Mouse (Mus musculus) limb, embryonic 11.5 days (tissue): ENCODE measurements around the gene Rab28. TPM values are rescaled to one million over a fixed set of nuclear protein-coding genes. Genes with fewer than 3 reads are reported as not detected.

Source experiments
- ATAC-seq: fragments of 200-750 bp; cut with Nextera tagmentation; 2 replicates; pipeline ENCODE4 v1.8.0; 2017; ENCODE audit warnings: low read depth; ENCODE audit not compliant: insufficient number of reproducible peaks, low FRiP score, low TSS enrichment
- DNase-seq: peaks from one replicate; pipeline ENCODE4 v3.0.0-alpha.2; 2015; ENCODE audit warnings: low spot score
- H3K27ac ChIP-seq: fragments of 300-500 bp; sonication (generic); replicated peaks from 2 replicates; pipeline ENCODE4 v1.5.1; 2014; ENCODE audit warnings: low read depth, mild to moderate bottlenecking, low read length
- H3K27me3 ChIP-seq: fragments of 300-500 bp; sonication (generic); 2 replicates; pipeline ENCODE4 v1.6.1; 2014; ENCODE audit warnings: mild to moderate bottlenecking, low read length, mixed read lengths; ENCODE audit not compliant: control insufficient read depth, insufficient read depth
- H3K36me3 ChIP-seq: fragments of 300-500 bp; sonication (generic); 2 replicates; pipeline ENCODE4 v1.6.1; 2014; ENCODE audit warnings: mild to moderate bottlenecking, low read length, moderate library complexity, mixed read lengths; ENCODE audit not compliant: control insufficient read depth, insufficient read depth
- H3K4me1 ChIP-seq: fragments of 300-500 bp; sonication (generic); 2 replicates; pipeline ENCODE4 v1.6.1; 2014; ENCODE audit warnings: low read length, mixed read lengths; ENCODE audit not compliant: control insufficient read depth, insufficient read depth
- H3K4me2 ChIP-seq: fragments of 300-500 bp; sonication (generic); 2 replicates; pipeline ENCODE4 v1.6.1; 2014; ENCODE audit warnings: low read depth, mild to moderate bottlenecking, moderate library complexity; ENCODE audit not compliant: severe bottlenecking
- H3K4me3 ChIP-seq: fragments of 300-500 bp; sonication (generic); 2 replicates; pipeline ENCODE4 v1.5.1; 2014; ENCODE audit warnings: low read depth, low read length
- H3K9ac ChIP-seq: fragments of 300-500 bp; sonication (generic); 2 replicates; pipeline ENCODE4 v1.6.1; 2014; ENCODE audit warnings: mild to moderate bottlenecking, low read length
- H3K9me3 ChIP-seq: fragments of 300-500 bp; sonication (generic); 2 replicates; pipeline ENCODE4 v1.6.1; 2016; ENCODE audit warnings: low read length; ENCODE audit not compliant: control insufficient read depth
- WGBS: fragments of 180-500 bp; shearing (Covaris S2); extraction: QIAGEN DNeasy Blood & Tissue Kit; methylation state at CpG from one replicate; pipeline ENCODE4 v1.1.7; 2014; 5-methylcytosine and 5-hydroxymethylcytosine counted together
- polyA plus RNA-seq: library from polyadenylated mRNA; unstranded; fragments of >200 nt; fragmentation: Nextera tagmentation; extraction: Ambion mirVana; gene quantifications from 2 replicates; pipeline ENCODE4 v1.2.1, GENCODE M21; 2014

Gene Rab28
- 72.9 and 80.1 TPM in 2 replicates for polyA plus RNA-seq

DNA sequence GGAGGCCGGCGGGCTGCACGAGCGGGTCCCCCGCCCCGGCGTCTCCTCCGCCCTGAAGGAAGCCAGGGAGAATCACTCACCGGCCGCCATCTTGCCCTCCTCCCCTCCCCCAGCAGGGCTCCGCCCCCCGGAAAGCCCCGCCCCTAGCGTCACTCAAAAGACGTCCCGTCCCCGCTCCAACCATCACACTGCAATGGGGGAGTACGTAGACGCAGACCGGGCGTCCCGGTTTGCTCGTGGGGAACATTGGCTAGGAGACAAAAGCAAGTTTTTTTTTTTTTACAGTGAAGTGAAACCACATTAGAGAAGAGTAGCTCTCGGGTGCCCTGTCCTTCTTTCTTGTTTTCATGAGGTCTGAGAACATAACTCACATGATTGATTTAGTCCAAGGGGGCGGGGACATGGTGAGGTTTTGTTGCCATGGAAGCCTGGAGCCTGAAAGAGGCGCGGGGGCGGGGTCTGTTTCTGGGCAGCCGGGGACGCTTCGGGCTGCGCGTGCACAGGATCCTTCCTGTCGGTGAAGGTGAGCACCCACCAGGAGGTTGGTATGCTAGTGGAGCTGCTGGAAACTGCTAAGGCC, at the start of gene Rab28:
Gene Rab28 (minus strand): TSS at position 107 of the 580 bp plus-strand sequence.
- H3K9ac ChIP-seq: peak within 1 kb of the TSS; percentile 84
- peak within 1 kb of the TSS; percentile 36; the same call in 1 of the 2 replicates for H3K27ac ChIP-seq
- no peaks in the 10 kb centered on the region for H3K27me3 ChIP-seq
- H3K9me3 ChIP-seq: no peaks in the 10 kb centered on the region
- under 1% methylated on average over 34 of the region's 34 CpGs for WGBS
- peak within 1 kb of the TSS; percentile 70 for H3K4me3 ChIP-seq
- peak; percentile 95 for DNase-seq
- no peaks in the 10 kb centered on the region for H3K36me3 ChIP-seq
- H3K4me2 ChIP-seq: peak within 1 kb of the TSS; percentile 66
- no peaks in the 10 kb centered on the region for H3K4me1 ChIP-seq
- ATAC-seq: peak; percentile 96

DNA sequence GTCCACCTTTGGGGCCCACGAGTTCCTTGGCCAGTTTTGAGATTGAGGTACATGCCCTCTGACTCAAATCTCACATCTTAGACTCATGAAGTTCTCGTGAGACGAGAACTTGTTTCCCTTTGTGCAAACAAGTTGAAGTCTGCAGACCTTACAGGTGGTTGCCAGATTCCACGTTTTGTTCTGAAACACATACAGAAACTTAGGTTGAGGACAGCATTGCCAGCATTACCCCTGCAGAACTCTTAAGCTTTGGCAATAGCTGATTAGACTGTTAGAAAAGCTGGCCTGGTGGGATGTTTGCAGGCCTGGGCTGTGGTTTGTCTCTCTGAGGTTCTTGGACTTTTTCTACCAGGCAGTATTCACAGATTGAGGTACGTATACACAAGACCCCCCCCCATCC, 49.4 kb upstream of the Rab28 start:
- Histone ChIP-seq H3K27ac (no peak overlapping the region), H3K4me3 (no peak overlapping the region), H3K4me1 (no peaks in the 10 kb centered on the region), H3K36me3 (no peaks in the 10 kb centered on the region), H3K9ac (no peak overlapping the region), H3K4me2 (no peak overlapping the region), H3K9me3 (no peaks in the 10 kb centered on the region), H3K27me3 (peaks cover 91% of the 10 kb centered on the region)
- DNase-seq (no peak), ATAC-seq (no peak)
- 4% methylated on average over 5 of the region's 5 CpGs for WGBS

DNA sequence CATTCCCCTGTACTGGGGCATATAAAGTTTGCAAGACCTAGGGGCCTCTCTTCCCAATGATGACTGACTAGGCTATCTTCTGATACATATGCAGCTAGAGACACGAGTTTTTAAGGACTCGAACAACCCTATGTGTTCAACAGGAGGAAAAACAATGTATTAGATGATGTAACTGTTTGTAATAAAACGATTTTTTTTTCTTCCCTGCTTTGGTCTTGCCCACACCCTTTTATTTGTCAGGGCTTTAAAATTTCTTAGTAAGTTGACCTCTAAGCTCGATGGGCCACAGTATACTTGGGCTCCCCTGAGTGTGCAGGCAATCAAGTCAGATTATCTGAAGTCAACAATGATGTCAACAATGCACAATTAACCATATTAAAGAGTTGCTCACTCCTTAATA, 48.4 kb upstream of the Rab28 start:
- DNase-seq (no peak), ATAC-seq (no peak)
- Histone ChIP-seq H3K9ac (no peak overlapping the region), H3K4me2 (no peak overlapping the region), H3K27ac (no peak overlapping the region), H3K4me1 (no peaks in the 10 kb centered on the region), H3K4me3 (no peak overlapping the region), H3K9me3 (no peaks in the 10 kb centered on the region), H3K36me3 (no peaks in the 10 kb centered on the region), H3K27me3 (peaks cover 91% of the 10 kb centered on the region)
- WGBS: 2% methylated on average over 4 of the region's 4 CpGs

DNA sequence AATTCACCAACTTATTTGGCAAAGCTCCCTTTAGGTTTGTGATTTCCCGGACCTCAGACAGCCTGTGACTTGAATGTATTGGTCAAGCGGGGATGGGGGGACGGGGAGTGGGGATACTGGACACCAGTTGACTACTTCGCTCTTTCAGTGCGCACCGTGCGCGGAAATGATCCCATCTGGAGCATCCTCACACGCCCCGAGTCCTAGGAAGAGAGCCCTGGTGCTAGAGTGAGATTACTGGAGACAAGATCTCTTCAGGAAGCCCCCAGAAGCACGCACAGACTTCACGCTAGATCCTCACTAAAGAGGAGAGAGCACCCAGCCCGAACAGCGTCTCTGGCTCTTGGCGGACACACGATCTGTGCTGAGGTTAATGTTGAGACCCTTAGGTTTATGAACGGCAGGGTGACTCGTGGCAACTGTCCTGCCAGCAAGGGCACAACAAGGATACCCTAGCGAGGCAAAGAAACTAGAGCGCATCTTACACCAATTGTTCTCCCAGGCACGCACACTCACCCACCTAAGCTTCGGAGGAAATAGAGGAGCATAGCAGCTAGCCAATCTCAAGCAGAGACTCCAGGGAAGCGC, 47.5 kb upstream of the Rab28 start:
- no peaks in the 10 kb centered on the region for H3K4me1 ChIP-seq
- no peak for ATAC-seq
- no peak for DNase-seq
- peaks cover 94% of the 10 kb centered on the region for H3K27me3 ChIP-seq
- WGBS: 1% methylated on average over 23 of the region's 23 CpGs
- no peak overlapping the region for H3K4me3 ChIP-seq
- H3K4me2 ChIP-seq: no peak overlapping the region
- H3K36me3 ChIP-seq: no peaks in the 10 kb centered on the region
- no peak overlapping the region for H3K9ac ChIP-seq
- no peak overlapping the region for H3K27ac ChIP-seq
- H3K9me3 ChIP-seq: no peaks in the 10 kb centered on the region

DNA sequence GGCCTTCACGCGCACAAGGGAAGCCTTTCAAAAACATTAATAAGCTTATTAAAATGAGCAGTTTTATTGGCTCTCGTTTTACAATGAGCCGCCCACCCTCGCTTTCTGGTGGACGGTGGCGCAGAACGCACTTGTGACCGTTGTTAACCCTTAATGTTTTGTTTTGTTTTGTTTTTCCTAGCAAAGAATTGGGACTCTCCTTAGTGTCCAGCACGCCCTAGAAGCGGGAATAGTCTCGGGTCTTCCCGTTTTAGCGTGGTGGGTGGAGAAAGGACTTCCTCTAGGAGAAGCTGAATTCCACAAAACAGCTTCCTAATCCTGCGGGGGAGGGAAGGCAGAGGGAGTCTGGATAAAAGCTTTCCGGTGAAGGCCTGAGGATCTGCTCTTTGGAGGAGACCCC, 46.9 kb upstream of the Rab28 start:
- under 1% methylated on average over 16 of the region's 16 CpGs for WGBS
- H3K4me2 ChIP-seq: no peak overlapping the region
- no peak for ATAC-seq

DNA sequence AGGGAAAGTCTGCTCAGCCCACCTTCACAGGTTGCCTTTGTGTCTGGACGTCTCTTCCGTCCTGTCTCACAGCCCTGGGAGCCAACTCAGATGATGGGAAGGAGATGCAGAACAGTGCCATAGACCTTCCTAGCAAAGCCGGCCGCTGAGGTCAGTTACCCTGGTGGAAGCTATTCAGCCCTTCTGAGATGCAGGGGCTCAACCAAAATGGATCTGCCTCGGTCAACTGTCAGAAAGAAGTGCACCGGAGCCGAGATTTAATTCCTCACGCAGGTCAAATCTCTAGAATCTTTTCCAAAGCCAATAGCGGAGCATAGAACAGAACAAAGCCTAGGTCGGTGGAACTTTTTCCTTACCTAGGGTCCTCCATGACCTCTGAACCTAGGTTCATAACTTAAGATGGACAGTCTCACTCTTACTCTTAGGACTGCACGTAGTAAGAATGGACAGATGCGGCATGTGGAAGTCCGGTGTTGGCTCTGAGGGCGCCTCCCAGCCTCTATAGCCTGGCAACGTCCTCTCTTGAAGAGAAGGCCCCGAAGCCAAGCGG, 46.3 kb upstream of the Rab28 start:
- no peak overlapping the region for H3K4me2 ChIP-seq

More for the DNA sequence above, 46.9 kb upstream of the Rab28 start:
- DNase-seq: no peak
- Histone ChIP-seq H3K9me3 (no peaks in the 10 kb centered on the region), H3K9ac (no peak overlapping the region), H3K4me1 (no peaks in the 10 kb centered on the region), H3K27me3 (peaks cover 95% of the 10 kb centered on the region), H3K27ac (no peak overlapping the region), H3K36me3 (no peaks in the 10 kb centered on the region), H3K4me3 (no peak overlapping the region)

DNA sequence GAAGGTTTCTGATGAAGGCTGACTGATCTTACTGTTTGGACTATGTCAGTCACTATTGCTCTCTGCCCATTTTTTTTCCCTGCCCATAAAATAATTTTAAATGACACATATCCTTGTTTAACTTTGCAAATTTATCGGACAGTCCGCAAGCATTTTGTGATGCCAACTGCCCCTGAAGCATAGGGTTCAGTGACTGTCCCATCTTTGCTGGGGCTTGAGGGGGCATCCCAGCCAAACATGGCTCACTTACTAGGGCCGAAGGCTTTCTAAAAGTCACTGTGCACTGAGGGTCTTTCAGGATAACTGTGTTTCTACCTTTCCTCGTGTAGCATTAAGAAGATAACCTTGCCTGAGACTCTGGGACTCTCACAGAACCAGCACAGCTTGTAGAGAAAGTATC, 44.8 kb upstream of the Rab28 start:
- no peak for DNase-seq
- no peaks in the 10 kb centered on the region for H3K9me3 ChIP-seq
- no peak overlapping the region for H3K4me3 ChIP-seq
- 35% methylated on average over 4 of the region's 4 CpGs for WGBS
- H3K27me3 ChIP-seq: peaks cover 99% of the 10 kb centered on the region
- no peak overlapping the region for H3K4me2 ChIP-seq
- H3K9ac ChIP-seq: no peak overlapping the region
- ATAC-seq: no peak
- no peaks in the 10 kb centered on the region for H3K36me3 ChIP-seq
- no peaks in the 10 kb centered on the region for H3K4me1 ChIP-seq
- H3K27ac ChIP-seq: no peak overlapping the region

More for the DNA sequence above, 46.3 kb upstream of the Rab28 start:
- H3K9me3 ChIP-seq: no peaks in the 10 kb centered on the region
- H3K9ac ChIP-seq: no peak overlapping the region
- no peak for ATAC-seq
- DNase-seq: no peak
- H3K27me3 ChIP-seq: peaks cover 97% of the 10 kb centered on the region
- H3K4me3 ChIP-seq: no peak overlapping the region
- no peaks in the 10 kb centered on the region for H3K4me1 ChIP-seq
- no peak overlapping the region for H3K27ac ChIP-seq
- H3K36me3 ChIP-seq: no peaks in the 10 kb centered on the region
- WGBS: under 1% methylated on average over 17 of the region's 17 CpGs

DNA sequence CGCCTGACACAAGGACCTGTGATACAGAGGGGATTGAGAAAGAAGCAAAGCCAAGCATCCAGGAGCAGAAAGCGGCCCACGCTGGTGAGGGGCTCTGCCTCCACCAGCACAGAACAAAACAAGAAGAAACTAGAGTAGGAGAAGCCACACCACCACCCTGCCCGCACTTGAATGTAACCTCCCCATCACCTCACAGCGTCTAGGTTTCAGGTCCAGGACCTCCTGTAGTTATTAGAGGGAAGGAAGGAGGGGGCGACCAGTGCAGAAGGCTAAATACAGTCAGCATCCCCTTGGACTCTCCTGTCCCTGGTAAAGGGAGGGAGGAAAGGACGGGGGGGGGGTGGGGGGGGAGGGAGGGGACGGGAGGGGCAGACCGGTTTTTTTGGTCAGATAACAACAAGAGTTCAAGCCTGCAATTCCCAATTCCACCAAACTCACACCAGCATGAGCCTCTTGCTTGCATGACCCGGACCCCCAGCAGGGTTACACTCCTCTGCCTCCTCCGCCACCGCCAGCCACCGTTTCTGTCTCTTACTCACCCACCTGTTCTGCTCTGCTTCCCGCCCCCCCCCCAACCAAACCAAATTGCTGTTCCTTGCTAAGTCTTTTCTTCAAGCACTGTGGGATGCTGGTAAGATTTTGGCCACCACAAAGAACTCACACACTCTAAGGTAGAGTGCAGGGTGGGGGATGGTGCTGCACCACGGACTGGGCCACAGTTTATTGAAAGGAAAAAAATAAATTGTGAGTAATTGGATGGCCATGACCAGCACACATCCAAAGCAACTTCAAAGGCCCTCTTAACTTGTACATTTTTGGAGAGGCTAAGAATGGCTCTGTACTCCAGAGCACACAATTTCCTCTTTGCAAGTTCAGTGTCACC, 37.2 kb upstream of the Rab28 start:
- no peak overlapping the region for H3K4me3 ChIP-seq
- H3K9me3 ChIP-seq: no peaks in the 10 kb centered on the region
- no peak overlapping the region for H3K27ac ChIP-seq
- H3K4me2 ChIP-seq: no peak overlapping the region
- 0 out of 2 replicates have a peak, but pooled peaks have one; percentile 52 for ATAC-seq
- H3K4me1 ChIP-seq: no peaks in the 10 kb centered on the region
- H3K27me3 ChIP-seq: peaks cover 86% of the 10 kb centered on the region
- 5% methylated on average over 15 of the region's 15 CpGs for WGBS
- H3K9ac ChIP-seq: no peak overlapping the region
- H3K36me3 ChIP-seq: no peaks in the 10 kb centered on the region
- no peak for DNase-seq
